Mouse (Mus musculus): ENCODE data around the gene Zfp456. TPM values are rescaled to one million over a fixed set of nuclear protein-coding genes. Genes with fewer than 3 reads are reported as not detected.
"Not testable (repeated sequence)": the region's sequence is repeated elsewhere in the genome, so short reads cannot be mapped to it uniquely, and the experiment has no call there.

Zfp456 gene
- polyA plus RNA-seq (2015; fragmentation: Nextera tagmentation; extraction: Ambion mirVana) = 0.53 and 0.79 TPM in 2 replicates

GRCm38 (mm10) chr13:67375050-67375911 lies at the start of gene Zfp456, which contains the start of gene Gm28041:
TSS of gene Zfp456 (minus strand) at chr13:67375810.
TSS of gene Gm28041 (minus strand) at chr13:67375733.
- peak within 1 kb of the TSS; percentile 38 for H3K4me3 ChIP-seq
- ATAC-seq (replicated peaks) = peak; percentile 97
- H3K4me1 ChIP-seq; H3K27me3 ChIP-seq (replicated peaks); H3K9ac ChIP-seq; H3K27ac ChIP-seq; H3K9me3 ChIP-seq; H3K36me3 ChIP-seq (replicated peaks): not testable (repeated sequence)
- 21% methylated on average over 15 of the region's 15 CpGs for WGBS
- H3K4me2 ChIP-seq = peak within 1 kb of the TSS; percentile 51

GRCm38 (mm10) chr13:67422532-67422931 lies 46.9 kb upstream of the Zfp456 start:
- H3K9me3 ChIP-seq; ATAC-seq (replicated peaks); H3K4me3 ChIP-seq; H3K36me3 ChIP-seq (replicated peaks); H3K9ac ChIP-seq; H3K27ac ChIP-seq; H3K4me2 ChIP-seq; H3K27me3 ChIP-seq (replicated peaks): not testable (repeated sequence)
- H3K4me1 ChIP-seq = peaks cover 11% of the 10 kb centered on the region
- 78% methylated on average over 2 of the region's 2 CpGs for WGBS

- WGBS = under 1% methylated on average over 22 of the region's 22 CpGs
Measured at GRCm38 (mm10) chr13:67421207-67421857, 45.7 kb upstream of the Zfp456 start, which contains the start of gene Zfp459. TSS of gene Zfp459 (minus strand) at chr13:67421418.

GRCm38 (mm10) chr13:67420558-67421206 lies 45.1 kb upstream of the Zfp456 start:
- Histone ChIP-seq H3K9me3 (no peaks in the 10 kb centered on the region), H3K27ac (no peak overlapping the region), H3K4me3 (peak overlapping the region; percentile 62), H3K36me3 (replicated peaks) (no peaks in the 10 kb centered on the region), H3K4me2 (peak overlapping the region; percentile 77), H3K4me1 (peaks cover 11% of the 10 kb centered on the region), H3K9ac (peak overlapping the region; percentile 52), H3K27me3 (replicated peaks) (no peaks in the 10 kb centered on the region; the same call in 1 of the 2 replicates)
- ATAC-seq (replicated peaks) = peak; percentile 86
- 34% methylated on average over 11 of the region's 11 CpGs for WGBS

More at GRCm38 (mm10) chr13:67421207-67421857, 45.7 kb upstream of the Zfp456 start, which contains the start of gene Zfp459:
- H3K27ac ChIP-seq = no peak within 1 kb of the TSS
- H3K9ac ChIP-seq = peak within 1 kb of the TSS; percentile 52
- H3K4me3 ChIP-seq = peak within 1 kb of the TSS; percentile 62
- H3K4me2 ChIP-seq = peak within 1 kb of the TSS; percentile 77
- H3K27me3 ChIP-seq (replicated peaks) = no peaks in the 10 kb centered on the region; the same call in 1 of the 2 replicates
- H3K36me3 ChIP-seq (replicated peaks) = no peaks in the 10 kb centered on the region
- peak; percentile 92 for ATAC-seq (replicated peaks)
- H3K4me1 ChIP-seq = peaks cover 11% of the 10 kb centered on the region
- no peaks in the 10 kb centered on the region for H3K9me3 ChIP-seq

GRCm38 (mm10) chr13:67416811-67417210 lies 41.2 kb upstream of the Zfp456 start:
- Histone ChIP-seq H3K9me3 (no peaks in the 10 kb centered on the region), H3K27me3 (replicated peaks) (no peaks in the 10 kb centered on the region), H3K36me3 (replicated peaks) (no peaks in the 10 kb centered on the region), H3K4me1 (peaks cover 10% of the 10 kb centered on the region), H3K9ac (no peak overlapping the region), H3K27ac (no peak overlapping the region), H3K4me3 (no peak overlapping the region), H3K4me2 (no peak overlapping the region)
- ATAC-seq (replicated peaks) = no peak
- WGBS = 89% methylated on average over 3 of the region's 3 CpGs

- no peak overlapping the region for H3K9ac ChIP-seq
- ATAC-seq (replicated peaks) = no peak
- no peaks in the 10 kb centered on the region for H3K36me3 ChIP-seq (replicated peaks)
- H3K4me1 ChIP-seq = peaks cover 3% of the 10 kb centered on the region; the same call in 1 of the 2 replicates
- no peaks in the 10 kb centered on the region for H3K27me3 ChIP-seq (replicated peaks)
- H3K4me2 ChIP-seq = no peak overlapping the region
- no peaks in the 10 kb centered on the region for H3K9me3 ChIP-seq
- 83% methylated on average over 6 of the region's 6 CpGs for WGBS
- H3K4me3 ChIP-seq = no peak overlapping the region
- H3K27ac ChIP-seq = no peak overlapping the region
Measured at GRCm38 (mm10) chr13:67415759-67416158, 40.1 kb upstream of the Zfp456 start.

- not testable (repeated sequence) for H3K9ac ChIP-seq; H3K27ac ChIP-seq; H3K9me3 ChIP-seq; H3K4me2 ChIP-seq; H3K36me3 ChIP-seq (replicated peaks); H3K4me1 ChIP-seq; H3K4me3 ChIP-seq; H3K27me3 ChIP-seq (replicated peaks)
- 71% methylated on average over 3 of the region's 3 CpGs for WGBS
- ATAC-seq (replicated peaks) = 0 out of 2 replicates have a peak, but pooled peaks have one; percentile 54
Measured at GRCm38 (mm10) chr13:67413634-67414033, 38.0 kb upstream of the Zfp456 start.

GRCm38 (mm10) chr13:67399183-67399903 lies 23.7 kb upstream of the Zfp456 start, which contains the start of gene Zfp429:
TSS of gene Zfp429 (minus strand) at chr13:67399819.
- peak within 1 kb of the TSS; percentile 55 for H3K9ac ChIP-seq
- H3K4me2 ChIP-seq = peak within 1 kb of the TSS; percentile 73
- not testable (repeated sequence) for H3K9me3 ChIP-seq; H3K27ac ChIP-seq; H3K36me3 ChIP-seq (replicated peaks); H3K27me3 ChIP-seq (replicated peaks); H3K4me1 ChIP-seq
- 5% methylated on average over 16 of the region's 16 CpGs for WGBS
- peak; percentile 98 for ATAC-seq (replicated peaks)
- peak within 1 kb of the TSS; percentile 52 for H3K4me3 ChIP-seq

- not testable (repeated sequence) for H3K4me2 ChIP-seq; H3K27me3 ChIP-seq (replicated peaks); H3K36me3 ChIP-seq (replicated peaks); H3K9ac ChIP-seq; H3K4me3 ChIP-seq; H3K27ac ChIP-seq; H3K9me3 ChIP-seq; H3K4me1 ChIP-seq
- ATAC-seq (replicated peaks) = peak; percentile 35; the same call in 1 of the 2 replicates
- 67% methylated on average over 3 of the region's 3 CpGs for WGBS
Measured at GRCm38 (mm10) chr13:67376255-67376654, 645 bp upstream of the Zfp456 start.

- Histone ChIP-seq H3K4me1 (peaks cover 10% of the 10 kb centered on the region), H3K4me2 (peak within 1 kb of the TSS; percentile 87), H3K27me3 (replicated peaks) (no peaks in the 10 kb centered on the region), H3K36me3 (replicated peaks) (no peaks in the 10 kb centered on the region), H3K9ac (peak within 1 kb of the TSS; percentile 58), H3K27ac (peak within 1 kb of the TSS; percentile 54), H3K9me3 (no peaks in the 10 kb centered on the region), H3K4me3 (peak within 1 kb of the TSS; percentile 82)
- WGBS = under 1% methylated on average over 15 of the region's 15 CpGs
- ATAC-seq (replicated peaks) = peak; percentile 97
Measured at GRCm38 (mm10) chr13:67360131-67360744, 15.4 kb downstream of the Zfp456 start, which contains the start of the genes Gm28044 and Zfp953. TSS of gene Gm28044 (minus strand) at chr13:67360536. TSS of gene Zfp953 (minus strand) at chr13:67360605.

GRCm38 (mm10) chr13:67351854-67352253 lies 23.8 kb downstream of the Zfp456 start:
- ATAC-seq (replicated peaks) = no peak
- H3K9me3 ChIP-seq = no peaks in the 10 kb centered on the region
- no peaks in the 10 kb centered on the region for H3K36me3 ChIP-seq (replicated peaks)
- no peaks in the 10 kb centered on the region for H3K4me1 ChIP-seq
- no peak overlapping the region for H3K27ac ChIP-seq
- no peaks in the 10 kb centered on the region for H3K27me3 ChIP-seq (replicated peaks)
- no peak overlapping the region for H3K9ac ChIP-seq
- no peak overlapping the region for H3K4me3 ChIP-seq
- H3K4me2 ChIP-seq = no peak overlapping the region

Data from midbrain, embryonic 15.5 days (tissue).